Mouse (Mus musculus) naive thymus-derived CD4-positive, alpha-beta T cell, adult 2 months (primary cell): ENCODE data around the gene Hexdc.

Source experiments
- DNase-seq: peaks from one replicate; pipeline ENCODE4 v3.0.0-alpha.2; 2011; ENCODE audit warnings: low read depth

The Hexdc gene

DNA sequence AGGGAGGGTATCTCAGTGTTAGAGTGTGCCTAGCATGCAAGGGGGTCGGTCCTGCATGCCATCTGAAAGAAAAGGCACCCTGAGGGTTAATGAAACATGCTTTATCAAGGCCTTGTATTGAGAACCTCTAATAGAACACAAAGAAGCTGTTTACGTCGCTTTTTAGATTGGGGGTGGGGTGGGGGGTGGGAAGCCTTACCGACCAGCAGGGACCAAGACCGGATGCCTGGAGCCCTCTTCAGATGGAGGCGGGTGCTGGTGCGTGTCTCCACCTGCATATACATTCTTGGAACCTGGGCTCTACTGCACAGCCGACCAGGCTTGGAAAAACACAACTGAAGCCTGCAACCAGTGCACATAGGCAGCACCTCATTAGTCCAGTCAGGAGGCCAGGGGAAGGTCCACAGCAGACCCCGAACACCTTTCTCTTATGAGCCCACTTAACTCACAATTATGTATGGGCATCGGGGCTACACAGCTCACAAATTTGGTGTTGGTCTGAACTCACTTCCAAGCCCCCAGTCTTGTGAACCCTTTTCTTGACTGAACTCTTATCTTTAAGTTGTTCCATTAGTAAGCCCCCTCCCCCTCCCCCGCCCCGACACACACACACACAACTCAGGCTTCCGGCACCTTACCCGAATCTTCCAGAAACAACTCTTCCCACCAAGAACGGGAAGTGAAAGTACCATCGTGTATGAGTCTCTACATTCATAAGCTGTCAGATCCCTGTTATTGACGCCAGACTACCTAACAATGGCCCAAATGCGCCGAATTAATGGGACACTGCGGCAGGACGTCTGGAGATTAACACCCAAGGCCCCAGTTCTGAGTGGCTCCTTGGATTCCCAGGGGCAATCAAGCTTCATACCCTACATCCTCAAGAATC is 24.1 kb downstream of the Hexdc start:
- no peak for DNase-seq

DNA sequence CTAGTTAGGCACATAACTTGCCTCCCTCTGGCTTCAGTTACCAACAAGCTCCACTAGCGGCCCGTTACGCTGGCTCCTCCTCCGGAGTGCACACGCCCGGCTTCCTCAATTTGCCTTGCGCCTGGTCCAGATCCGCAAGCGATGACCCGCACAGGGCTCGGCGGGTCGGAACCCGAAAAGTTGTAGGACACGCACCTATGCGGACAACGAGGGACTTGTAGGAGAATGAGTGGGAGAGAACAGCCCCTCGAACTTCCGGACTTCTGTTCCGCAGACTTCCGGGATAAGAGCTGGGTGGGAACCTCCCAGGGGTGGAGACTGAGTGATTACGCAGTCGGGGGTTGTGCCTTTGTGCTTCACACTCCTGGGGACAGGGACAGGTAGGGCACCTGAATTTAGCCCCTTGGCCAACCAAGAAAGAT is 24.8 kb downstream of the Hexdc start, which contains the start of gene Cybc1:
Cybc1 (minus strand) TSS at position 305 of the 422 bp plus-strand sequence.
- DNase-seq: peak; percentile 93

DNA sequence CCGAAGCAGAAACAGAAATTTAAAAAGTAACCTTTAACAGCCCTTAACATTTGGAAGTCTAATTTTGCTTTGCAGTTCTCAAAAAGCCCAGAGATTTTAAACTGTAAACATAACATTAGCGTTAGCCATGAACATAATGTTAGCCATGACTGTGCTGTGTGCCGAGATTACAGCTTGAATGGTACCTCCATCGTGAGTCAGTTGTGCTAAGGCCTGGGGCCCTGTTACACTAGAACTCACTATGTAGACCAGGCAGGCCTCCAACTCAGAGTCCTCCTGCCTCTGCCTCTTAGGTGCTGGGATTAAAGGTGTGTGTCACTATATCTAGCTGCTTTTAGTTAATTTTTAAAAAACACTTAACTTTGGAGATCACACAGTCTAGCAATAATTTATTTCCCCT is 27.0 kb downstream of the Hexdc start:
- DNase-seq: no peak

DNA sequence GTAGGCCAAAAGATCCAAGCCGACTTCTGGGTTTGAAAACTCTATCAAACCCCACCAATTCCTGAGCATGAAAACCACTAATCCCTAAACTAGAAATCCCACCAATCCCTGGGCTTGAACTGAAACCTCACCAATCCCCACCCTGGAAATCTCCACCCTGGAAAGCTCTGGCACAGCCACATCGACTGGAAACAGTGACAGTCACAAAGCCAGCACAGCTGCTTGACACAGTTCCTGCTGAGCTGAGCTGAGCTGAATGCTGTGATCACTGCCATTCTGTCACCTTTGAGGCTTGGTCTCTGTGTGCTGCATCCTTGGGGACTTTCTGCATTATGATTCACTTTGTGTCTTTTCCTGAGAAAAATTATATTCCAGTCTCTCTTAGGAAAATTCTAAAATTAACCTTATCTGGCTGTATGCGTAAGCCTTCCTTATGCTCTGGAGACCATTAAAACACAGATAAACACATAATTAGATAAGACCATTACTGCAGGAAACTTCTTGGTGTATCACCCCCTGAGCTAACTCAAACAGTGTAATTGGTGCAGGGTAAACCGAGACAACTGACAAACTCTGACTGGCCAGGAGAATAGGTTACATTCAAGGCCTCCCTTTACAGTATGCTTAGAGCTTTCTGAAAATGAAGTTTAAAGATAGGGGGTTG is 27.5 kb downstream of the Hexdc start:
- no peak for DNase-seq

DNA sequence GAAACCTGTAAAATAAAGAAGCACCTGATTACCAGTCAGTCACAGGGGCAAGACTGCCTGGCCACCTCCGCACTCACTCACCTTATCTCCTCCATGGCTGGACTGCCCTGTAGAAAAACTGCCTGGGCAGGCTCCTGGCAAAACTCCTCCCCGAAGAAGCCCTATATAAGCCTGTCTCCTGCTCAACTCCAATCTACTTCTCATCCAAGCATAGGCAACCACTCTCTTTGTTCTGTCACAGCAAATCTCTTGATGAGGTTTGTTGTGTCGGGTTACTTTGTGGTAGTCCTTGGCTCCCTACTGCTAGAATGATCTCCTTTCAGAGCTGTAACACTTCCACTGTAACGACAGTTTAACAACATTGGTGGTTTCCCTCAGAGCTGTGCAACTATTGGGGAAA is 28.5 kb downstream of the Hexdc start:
- DNase-seq: no peak

DNA sequence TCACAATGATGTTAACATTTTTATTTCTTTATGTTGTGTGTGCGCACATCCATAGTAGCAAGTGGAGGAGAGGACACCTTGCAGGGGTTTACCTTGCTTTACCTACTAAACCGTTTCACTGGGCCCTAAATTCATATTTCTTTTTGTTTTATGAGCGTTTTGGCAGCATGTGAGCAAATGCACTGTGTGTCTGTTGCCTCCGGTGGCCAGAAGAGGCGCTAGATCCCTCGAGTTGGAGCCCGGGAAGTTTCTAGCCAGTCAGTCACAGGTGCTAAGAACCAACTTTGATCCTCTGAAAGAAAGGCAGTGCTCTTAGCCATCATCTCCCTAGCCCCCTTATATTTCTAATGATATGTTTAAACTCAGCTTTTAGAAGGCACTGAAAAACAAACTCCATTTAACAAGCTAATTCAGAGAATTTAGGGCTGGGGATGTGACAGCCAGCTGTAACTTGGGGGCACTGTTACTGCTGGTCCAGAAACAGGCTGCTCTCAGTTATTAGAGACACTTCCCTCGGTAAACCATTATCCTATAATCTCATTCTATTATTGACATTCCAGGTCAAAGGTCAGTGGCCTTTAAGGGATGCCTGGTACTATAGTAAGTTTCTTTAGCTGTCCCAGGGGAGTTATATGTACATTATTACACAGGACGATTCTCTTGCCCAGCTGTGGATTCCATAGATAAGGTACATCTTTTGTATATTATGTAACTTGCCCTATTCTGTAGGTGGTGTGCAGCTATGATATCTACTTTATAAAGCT is 31.4 kb downstream of the Hexdc start:
- peak; percentile 76 for DNase-seq

DNA sequence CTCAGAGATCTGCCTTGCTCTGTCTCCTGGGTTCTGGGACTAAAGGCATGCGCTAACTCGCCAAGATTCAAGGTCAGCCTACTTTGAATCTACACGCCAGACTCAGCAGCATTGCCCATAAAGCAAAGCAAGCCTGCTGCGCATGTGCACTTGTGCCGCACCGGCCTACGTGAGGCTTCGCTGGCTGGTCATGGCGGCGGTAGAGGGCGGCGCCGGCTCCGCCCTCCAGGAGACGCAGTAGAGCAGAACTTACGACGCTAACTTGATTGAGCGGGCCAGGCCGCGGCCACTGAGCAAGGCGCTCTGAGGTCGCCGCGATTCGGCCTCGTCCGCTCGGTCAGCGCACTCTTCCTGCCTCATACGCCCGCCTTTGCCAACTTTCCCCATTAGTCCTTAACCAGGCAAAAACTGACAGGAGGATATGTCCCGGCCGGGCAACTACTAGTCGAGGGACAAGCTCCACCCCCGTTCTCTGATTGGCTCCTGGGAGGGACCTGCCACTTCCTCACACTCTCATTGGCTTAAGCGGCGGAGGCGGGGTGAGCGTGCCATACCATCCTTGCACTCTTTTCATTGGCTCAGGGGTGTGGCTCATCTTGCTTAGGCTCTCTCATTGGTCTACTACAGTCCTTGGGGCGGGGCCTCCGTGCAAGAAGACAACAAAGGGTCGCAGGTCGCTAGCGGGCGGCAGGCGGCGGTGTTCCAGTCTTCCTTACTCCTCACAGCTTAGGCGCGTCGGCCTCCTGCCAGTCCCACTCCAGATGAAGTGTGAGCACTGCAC is 32.5 kb downstream of the Hexdc start, which contains the start of gene Narf:
Narf (plus strand) TSS at position 690 of the 781 bp plus-strand sequence.
- peak; percentile 99 for DNase-seq

DNA sequence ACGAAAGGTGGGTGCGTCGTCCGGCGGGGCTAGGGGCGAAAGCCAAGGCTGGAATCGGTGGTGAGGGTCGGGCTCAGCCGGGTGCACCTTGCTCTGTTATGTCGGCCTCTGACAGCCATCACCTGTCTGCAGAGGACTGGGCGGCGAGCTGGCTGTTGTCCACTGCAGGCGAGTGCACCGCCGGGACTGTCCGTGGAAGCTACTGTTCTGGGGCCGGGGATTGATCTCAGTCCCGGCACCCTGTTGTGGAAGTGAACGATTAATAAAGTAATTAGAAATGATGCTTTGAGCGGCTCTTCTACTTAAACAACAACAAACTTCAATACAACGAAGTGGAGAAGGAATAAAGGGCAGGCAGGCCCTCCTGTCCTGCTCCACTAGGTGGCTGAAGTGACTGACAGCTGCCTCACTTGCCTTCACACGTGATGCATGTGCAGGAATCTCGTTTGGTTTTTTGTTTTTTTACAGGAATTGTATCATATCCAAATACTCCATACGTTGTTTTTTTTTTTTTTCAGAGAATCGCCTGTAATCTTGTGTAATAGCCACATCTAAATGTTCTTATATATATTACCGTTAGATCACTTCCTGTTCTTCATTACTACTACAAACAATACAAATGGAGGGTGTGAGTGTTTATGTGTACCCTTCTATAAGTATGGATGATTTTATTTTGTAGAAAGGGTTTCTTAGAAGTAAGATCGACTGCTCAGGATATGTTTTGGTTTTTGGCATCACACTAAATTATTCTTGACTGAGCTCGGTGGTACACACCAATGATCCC is 33.3 kb downstream of the Hexdc start:
- no peak for DNase-seq

DNA sequence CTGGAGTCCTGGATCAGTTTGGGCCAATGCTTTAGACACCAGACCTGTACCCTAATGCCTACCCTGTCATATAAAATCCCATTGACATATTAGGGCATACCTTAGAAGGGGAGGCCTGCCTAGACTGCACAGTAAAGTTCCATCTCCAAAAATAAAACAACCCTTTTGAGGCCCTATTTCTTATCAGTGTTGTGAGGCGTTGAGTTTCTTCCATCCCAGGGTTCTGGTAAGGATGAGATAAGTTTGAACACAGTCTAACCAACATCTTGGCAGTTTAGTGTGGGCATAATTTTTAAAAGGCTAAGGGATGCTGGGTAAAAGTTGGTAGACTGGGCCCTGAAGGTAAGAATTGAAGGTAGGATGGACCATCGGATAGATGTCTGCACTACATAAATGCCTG is 35.4 kb downstream of the Hexdc start:
- DNase-seq: no peak

DNA sequence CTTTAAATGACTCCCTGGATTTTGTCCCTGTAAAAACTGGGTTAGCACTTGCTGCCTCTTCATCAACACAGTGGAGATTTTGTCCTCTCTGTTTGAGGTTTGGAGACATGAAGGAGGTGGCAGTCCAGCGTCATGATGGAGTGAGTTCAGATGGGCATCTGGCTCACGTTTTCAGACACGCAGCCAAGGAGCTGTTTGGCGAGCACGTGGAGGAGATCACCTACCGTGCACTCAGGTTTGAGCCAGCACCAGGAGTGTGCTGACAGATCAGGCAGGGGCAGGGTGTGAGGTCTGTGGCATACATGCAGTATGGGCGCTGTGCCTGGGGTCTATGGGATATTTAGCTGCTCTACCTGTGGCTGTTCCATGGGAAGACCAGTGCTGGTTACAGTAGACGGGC is 46.0 kb downstream of the Hexdc start:
- no peak for DNase-seq

DNA sequence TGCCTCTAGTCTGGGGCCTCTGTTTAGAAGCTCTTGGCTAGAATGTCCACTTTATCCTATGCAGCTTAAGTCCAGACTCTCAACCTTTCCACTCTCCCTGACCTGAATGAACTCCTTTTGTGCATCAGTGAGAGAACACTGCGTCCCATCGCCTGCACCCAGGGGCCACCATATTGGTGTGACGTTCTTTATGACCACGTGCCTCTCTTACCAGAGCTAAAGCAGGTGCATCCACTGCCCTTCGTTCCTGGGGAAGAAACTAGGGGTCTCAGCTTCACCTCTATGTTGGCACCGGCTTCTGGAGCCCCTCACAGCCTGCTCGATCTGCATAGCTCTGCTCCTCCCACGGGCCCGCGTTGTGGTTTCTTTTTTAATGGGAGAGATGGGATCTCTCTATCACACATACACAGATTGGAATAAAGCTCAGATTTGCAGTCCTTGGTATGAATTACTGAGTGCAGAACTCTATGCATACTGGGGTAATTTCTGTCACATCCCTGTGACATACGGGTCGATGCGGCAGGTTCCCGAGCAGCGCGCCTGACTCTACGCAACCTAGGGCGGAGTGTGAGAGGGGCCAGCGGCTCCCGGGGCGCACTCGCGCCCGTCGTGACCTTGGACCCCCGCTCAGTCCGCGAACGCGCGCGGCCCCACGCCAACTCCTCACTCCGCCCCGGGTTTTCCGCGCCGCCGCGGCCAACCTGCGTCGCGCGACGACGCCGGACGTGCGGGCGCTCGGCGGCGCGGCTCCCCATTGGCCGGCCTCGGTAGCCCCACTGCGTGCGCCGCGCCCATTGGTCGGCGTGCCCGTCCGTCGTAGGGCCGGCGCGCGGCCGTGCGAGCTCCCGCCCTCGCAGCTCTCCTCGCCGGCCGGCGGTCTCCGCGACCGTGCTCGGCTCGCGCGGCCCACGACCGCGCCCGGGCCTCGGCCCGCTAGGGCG is 55.2 kb downstream of the Hexdc start, which contains the start of gene Foxk2:
Foxk2 (plus strand) TSS at position 831 of the 941 bp plus-strand sequence.
- DNase-seq: peak; percentile 92

DNA sequence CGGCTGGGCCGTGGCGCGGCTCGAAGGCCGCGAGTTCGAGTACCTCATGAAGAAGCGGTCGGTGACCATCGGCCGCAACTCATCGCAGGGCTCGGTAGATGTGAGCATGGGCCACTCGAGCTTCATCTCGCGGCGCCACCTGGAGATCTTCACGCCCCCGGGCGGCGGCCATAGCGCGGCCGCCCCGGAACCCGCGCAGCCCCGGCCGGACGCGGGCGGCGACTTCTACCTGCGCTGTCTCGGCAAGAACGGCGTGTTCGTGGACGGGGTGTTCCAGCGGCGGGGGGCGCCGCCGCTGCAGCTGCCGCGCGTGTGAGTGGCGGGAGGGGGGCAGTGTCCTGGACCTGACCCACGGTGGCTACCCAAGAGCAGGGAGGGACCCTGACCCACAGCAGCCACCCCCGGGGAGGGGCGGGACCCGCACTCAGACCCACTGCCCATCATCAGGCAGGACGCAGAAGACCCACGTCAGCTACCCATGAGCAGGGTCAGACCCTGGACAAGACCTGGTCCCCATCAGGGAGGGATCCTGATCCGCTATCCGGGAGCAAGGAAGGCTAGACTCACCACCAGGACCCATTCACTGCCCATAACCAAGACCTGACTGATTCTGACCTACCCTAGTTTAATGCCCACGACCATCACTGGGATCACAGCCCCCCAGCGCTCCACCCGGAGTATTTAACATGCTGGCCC is 56.1 kb downstream of the Hexdc start:
- DNase-seq: peak; percentile 59

DNA sequence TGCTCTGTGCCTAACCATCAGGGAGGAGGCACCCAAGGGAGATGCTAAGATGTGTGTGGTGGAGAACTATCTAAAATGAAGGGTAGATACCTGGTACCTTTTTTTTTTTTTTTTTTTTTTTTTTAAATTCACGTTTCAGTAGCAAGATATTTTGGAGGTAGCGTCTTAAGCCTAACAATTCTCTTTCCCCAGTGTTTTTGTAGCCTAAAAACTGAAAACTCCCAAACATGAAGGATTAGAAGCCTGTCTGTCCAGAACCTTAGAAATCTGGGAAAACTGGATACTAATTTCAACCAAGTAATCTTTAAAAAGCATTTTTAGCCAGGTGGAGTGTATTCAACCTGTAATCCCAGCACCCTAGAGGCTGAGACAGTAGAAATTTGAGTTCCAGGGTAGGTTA is 56.8 kb downstream of the Hexdc start:
- no peak for DNase-seq
